13 mouse cellular contexts compared by ENCODE assay signal in the genomic region with DNA sequence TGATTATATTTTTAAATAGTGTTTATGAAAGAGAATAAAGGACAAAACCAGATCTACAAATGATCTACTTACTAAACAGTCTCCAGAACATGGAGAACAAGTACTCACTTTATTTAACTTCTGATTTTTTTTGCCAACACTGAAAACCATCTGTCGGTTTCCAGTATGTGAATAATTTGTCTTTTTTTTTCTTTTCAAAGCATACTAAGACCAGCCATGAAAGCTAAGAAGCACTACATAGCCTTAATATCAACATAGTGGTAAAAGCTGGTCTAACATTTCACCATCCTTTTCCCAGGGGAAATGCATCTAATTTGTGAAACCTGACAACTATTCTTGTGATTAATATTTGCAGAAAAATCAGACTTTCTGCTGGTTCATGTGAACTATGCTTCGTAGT.
"Had no signal": no experiment of that assay in that cellular context is flagged by ENCODE, and none has a peak within 500 bp of the region (broad histone marks: within the 10 kb centered on the region; RNA-seq: fewer than 3 reads in every experiment).

No protein-coding gene starts in this region.

- H3K27ac ChIP-seq: limb, embryonic 15.5 days; liver, embryonic 13.5 days; lung, embryonic 15.5 days; macrophage; midbrain, embryonic 15.5 days; neural tube, embryonic 13.5 days; stomach, postnatal 0 days had no signal

- DNase-seq: kidney, postnatal 10 days; liver, embryonic 13.5 days; liver, postnatal 0 days; lung, postnatal 14 days; retina, postnatal 1 day; thymus, postnatal 4 days had no signal

- ATAC-seq: liver, postnatal 0 days; midbrain, embryonic 15.5 days had no signal

- H3K4me3 ChIP-seq: limb, embryonic 15.5 days; liver, embryonic 13.5 days; lung, embryonic 15.5 days; megakaryocyte, embryonic 14.5 days; midbrain, embryonic 15.5 days; neural tube, embryonic 13.5 days had no signal
